Mouse (Mus musculus) hindbrain, embryonic 15.5 days (tissue): ENCODE data around the gene Cwc27. TPM values are rescaled to one million over a fixed set of nuclear protein-coding genes. Genes with fewer than 3 reads are reported as not detected.

Source experiments
- ATAC-seq: fragments of 200-750 bp; cut with Nextera tagmentation; 2 replicates; pipeline ENCODE4 v1.8.0; 2017; ENCODE audit warnings: low read depth, moderate number of reproducible peaks, moderate TSS enrichment; ENCODE audit not compliant: low FRiP score
- H3K27ac ChIP-seq: fragments of 300-500 bp; sonication (generic); replicated peaks from 2 replicates; pipeline ENCODE4 v1.5.1; 2015; ENCODE audit warnings: mild to moderate bottlenecking, inconsistent platforms
- H3K27me3 ChIP-seq: fragments of 300-500 bp; sonication (generic); 2 replicates; pipeline ENCODE4 v1.6.1; 2015; ENCODE audit warnings: control low read depth, inconsistent platforms
- H3K36me3 ChIP-seq: fragments of 300-500 bp; sonication (generic); 2 replicates; pipeline ENCODE4 v1.6.1; 2015; ENCODE audit warnings: control low read depth, inconsistent platforms
- H3K4me1 ChIP-seq: fragments of 300-500 bp; sonication (generic); replicated peaks from 2 replicates; pipeline ENCODE4 v1.6.1; 2015; ENCODE audit warnings: control low read depth, inconsistent platforms
- H3K4me2 ChIP-seq: fragments of 300-500 bp; sonication (generic); 2 replicates; pipeline ENCODE4 v1.6.1; 2015; ENCODE audit warnings: moderate library complexity, mild to moderate bottlenecking, inconsistent platforms
- H3K4me3 ChIP-seq: fragments of 300-500 bp; sonication (generic); 2 replicates; pipeline ENCODE4 v1.5.1; 2015; ENCODE audit warnings: mild to moderate bottlenecking, inconsistent platforms
- H3K9ac ChIP-seq: fragments of 300-500 bp; sonication (generic); 2 replicates; pipeline ENCODE4 v1.6.1; 2015; ENCODE audit warnings: inconsistent platforms
- H3K9me3 ChIP-seq: fragments of 300-500 bp; sonication (generic); 2 replicates; pipeline ENCODE4 v1.6.1; 2016; ENCODE audit warnings: control low read depth, inconsistent platforms
- WGBS: fragments of 180-500 bp; shearing (Covaris S2); methylation state at CpG from one replicate; pipeline ENCODE4 v1.1.7; 2015; 5-methylcytosine and 5-hydroxymethylcytosine counted together
- polyA plus RNA-seq: library from polyadenylated mRNA; unstranded; fragments of >200 nt; fragmentation: Nextera tagmentation; extraction: Ambion mirVana; gene quantifications from 2 replicates; pipeline ENCODE4 v1.2.1, GENCODE M21; 2015

The Cwc27 gene
- polyA plus RNA-seq, result 19.9 and 22.6 TPM in 2 replicates

DNA sequence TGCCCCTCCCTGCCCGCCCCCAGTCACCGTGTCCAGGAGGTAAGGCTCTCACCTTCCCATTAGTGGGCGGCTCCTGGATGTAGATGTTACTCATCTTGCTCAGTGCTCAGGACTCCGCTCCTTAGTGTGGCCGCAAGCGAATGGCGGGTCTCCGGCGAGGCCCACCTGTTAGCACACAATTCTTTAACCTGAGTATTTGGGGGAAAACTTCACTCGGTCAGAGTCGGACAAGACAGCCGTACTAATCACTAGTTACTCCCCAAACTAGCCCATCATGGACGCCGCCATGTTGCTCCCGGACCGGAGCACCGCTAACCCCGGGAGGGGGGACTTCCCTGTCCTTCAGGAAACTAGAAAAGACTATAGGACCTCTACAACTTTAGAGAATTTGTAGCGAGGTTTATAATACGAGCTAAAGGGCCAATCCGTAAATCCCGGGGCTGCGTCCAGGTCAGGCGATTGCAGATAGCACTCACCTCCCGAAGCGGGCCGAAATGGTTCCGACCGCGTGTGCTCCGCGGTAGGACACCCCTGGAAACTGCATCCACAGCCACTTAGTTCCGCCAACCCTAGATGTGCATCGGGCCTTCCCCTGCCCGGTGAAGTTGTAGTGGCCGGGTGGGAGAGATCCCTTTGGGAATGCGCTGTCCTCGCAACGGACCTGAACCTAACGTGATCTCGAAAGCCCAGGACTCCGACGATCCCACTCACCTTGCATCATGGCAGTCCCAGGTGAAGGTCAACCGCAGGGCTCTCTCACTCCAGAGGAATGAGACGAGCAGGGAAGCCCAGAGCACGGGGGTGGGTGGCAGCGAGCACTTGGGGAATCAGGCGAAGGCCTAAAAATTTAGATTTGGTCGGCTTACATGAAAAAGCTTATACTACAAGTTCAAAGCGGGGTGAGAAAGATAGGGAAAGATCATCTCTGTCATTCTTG is at the start of gene Cwc27:
Cwc27 (minus strand) TSS at position 508 of the 937 bp plus-strand sequence.
- under 1% methylated on average over 50 of the region's 50 CpGs for WGBS
- H3K36me3 ChIP-seq, result no peaks in the 10 kb centered on the region
- H3K27me3 ChIP-seq, result no peaks in the 10 kb centered on the region
- peak within 1 kb of the TSS; percentile 81 for H3K9ac ChIP-seq
- peaks cover 25% of the 10 kb centered on the region for H3K4me1 ChIP-seq
- peak; percentile 96 for ATAC-seq
- H3K9me3 ChIP-seq, result no peaks in the 10 kb centered on the region
- H3K27ac ChIP-seq, result peak within 1 kb of the TSS; percentile 90
- peak within 1 kb of the TSS; percentile 78 for H3K4me2 ChIP-seq
- peak within 1 kb of the TSS; percentile 66 for H3K4me3 ChIP-seq

DNA sequence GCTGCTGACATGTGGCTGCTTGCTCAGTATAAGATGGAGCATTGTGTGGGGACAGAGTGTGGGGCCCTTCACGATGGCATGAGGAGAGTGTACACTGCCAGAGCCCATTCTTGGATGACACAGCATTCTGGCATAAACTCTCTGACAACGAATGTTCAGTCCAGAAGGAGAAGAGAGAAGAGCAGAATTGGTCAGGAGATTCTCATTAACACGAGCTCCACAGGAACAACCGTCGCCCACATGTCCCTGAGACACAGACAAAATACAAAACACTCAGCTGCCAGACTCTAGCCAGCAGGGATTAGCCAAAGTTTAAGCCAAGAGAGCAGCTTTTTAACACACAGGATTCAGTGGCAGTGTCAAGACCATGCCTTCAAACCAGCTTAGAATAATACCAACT is 49.8 kb upstream of the Cwc27 start:
- Histone ChIP-seq H3K4me1 (0 out of 2 replicates have a peak, but pooled peaks cover 5% of the 10 kb centered on the region), H3K4me3 (no peak overlapping the region), H3K4me2 (no peak overlapping the region), H3K27me3 (peaks cover 12% of the 10 kb centered on the region), H3K9me3 (no peaks in the 10 kb centered on the region), H3K27ac (no peak overlapping the region), H3K9ac (no peak overlapping the region), H3K36me3 (no peaks in the 10 kb centered on the region)
- 82% methylated on average over 5 of the region's 5 CpGs for WGBS
- ATAC-seq, result no peak

DNA sequence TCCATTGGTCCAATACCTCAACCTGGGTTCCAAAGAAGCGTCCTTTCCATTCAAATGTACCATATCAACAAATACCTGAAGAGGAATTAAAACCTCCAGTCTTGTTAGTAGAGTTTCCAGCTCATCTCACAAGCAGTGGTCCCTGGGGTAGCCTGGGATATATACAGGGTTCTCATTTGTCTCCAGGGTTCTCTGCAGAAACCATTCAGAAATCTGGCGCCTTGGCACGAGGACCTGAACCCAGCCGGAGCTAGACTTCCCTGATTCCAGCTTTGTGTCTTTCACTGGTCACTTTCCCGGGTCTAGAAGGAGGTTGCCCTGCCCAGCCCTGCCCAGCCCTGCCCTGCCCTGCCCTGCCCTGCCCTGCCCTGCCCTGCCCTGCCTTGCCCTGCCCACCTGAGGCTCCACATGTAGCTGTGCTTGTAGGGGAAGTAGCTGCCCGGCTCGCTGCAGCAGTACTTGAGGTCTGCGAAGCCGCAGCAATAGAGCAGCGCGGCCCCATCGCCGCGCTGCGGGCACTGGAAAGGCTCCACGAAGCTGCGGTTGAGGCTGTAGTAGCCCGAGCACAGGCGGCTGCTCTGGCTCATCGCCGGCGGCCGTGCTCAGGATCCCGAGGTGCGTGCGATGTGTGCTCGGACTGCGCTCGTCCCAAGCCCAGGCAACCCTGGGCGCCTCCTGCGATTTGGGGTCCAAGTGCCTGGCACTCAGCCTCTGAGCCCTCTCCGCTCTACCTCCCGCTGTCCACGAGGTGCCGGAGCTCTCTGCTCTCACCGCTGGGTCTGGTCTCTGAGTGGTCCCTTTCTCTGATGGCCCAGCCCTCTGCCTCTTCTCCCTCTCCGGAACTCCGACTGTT is 46.4 kb upstream of the Cwc27 start, which contains the start of gene Shisal2b:
Shisal2b (minus strand) TSS at position 767 of the 853 bp plus-strand sequence.
- Histone ChIP-seq H3K27me3 (peaks cover 12% of the 10 kb centered on the region), H3K4me1 (0 out of 2 replicates have a peak, but pooled peaks cover 5% of the 10 kb centered on the region), H3K36me3 (no peaks in the 10 kb centered on the region), H3K4me2 (peak within 1 kb of the TSS; percentile 93), H3K9me3 (peaks cover 4% of the 10 kb centered on the region; the same call in 1 of the 2 replicates), H3K9ac (peak within 1 kb of the TSS; percentile 59), H3K27ac (no peak within 1 kb of the TSS), H3K4me3 (peak within 1 kb of the TSS; percentile 50)
- 3% methylated on average over 37 of the region's 38 CpGs for WGBS
- ATAC-seq, result peak; percentile 93

DNA sequence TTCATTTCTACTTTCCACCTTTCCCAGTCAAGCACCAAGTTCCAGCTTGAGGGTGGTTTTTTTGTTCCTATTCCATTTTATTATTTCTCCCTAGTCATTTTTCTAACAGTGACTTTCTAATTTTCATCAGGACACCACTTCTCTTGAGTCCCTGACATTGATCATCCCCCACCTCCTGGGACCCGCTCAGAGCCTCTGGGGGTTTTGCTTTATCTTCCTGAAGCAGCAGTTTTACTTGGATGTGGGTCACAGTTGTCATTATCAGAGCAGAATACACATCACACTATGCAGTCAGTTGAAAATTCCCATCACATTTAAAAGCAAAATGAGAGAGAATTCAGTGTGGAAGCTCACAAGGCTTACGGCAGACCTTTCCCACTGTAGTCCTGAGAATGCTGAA is 36.7 kb upstream of the Cwc27 start:
- no peaks in the 10 kb centered on the region for H3K4me1 ChIP-seq
- H3K4me3 ChIP-seq, result no peak overlapping the region
- no peak overlapping the region for H3K9ac ChIP-seq
- no peak overlapping the region for H3K4me2 ChIP-seq
- 85% methylated on average over 2 of the region's 2 CpGs for WGBS
- H3K9me3 ChIP-seq, result no peaks in the 10 kb centered on the region
- H3K36me3 ChIP-seq, result no peaks in the 10 kb centered on the region
- no peaks in the 10 kb centered on the region for H3K27me3 ChIP-seq
- H3K27ac ChIP-seq, result no peak overlapping the region
- no peak for ATAC-seq

DNA sequence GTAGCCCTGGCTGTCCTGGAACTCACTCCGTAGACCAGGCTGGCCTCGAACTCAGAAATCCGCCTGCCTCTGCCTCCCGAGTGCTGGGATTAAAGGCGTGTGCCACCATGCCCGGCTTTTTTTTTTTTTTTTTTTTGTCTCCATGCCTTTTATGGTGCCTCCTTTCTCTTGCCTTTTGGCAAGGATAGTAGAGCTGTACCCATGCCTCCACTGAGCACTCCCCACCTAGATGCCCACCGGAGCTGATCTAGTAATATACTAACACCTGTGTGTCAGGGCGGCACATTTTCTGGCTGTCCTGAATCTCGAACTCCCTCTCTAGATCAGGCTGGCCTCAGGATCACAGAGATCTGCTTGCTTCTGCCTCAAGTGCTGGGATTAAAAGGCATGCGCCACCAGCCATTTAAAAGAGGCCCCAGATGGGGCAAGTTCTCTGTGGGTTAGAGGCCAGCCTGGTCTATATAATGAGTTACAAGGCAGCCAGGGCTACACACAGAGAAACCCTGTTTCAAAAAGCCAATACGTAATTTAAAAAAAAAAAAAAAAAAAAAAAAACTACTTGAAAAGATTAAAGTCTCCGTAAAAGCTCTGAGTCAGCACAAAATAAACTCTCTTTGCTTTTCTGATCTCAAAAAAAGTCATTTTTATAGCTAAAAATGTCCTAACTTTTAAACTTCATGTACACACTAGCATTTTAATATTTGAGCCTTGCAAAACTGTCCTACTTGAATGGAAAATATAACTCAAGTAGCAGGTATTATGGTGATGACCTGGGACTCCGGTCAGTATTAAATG is 26.6 kb upstream of the Cwc27 start:
- Histone ChIP-seq H3K9me3 (no peaks in the 10 kb centered on the region), H3K27me3 (no peaks in the 10 kb centered on the region), H3K4me1 (no peaks in the 10 kb centered on the region), H3K4me3 (no peak overlapping the region), H3K4me2 (no peak overlapping the region), H3K9ac (no peak overlapping the region), H3K36me3 (no peaks in the 10 kb centered on the region), H3K27ac (no peak overlapping the region)
- 92% methylated on average over 12 of the region's 13 CpGs for WGBS
- ATAC-seq, result no peak

DNA sequence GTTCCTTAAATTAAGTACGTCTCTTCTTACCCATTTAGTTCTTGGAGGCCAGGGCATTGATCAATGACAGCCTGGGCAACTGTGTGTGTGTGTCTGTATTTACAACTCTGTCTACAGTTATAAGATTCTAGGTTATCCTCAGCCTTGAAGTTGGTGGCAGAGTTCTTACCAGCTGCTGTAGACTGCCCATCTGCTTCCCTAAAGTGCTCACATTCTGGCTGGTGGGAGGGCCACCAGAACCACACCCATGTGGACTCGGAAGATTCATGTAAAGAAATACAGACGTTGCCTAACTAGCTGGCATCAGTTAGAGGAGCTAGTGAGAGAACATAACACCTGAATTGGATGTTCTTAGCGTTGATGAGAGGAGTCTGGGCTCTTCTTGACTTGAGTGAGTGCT is 25.0 kb upstream of the Cwc27 start:
- Histone ChIP-seq H3K9ac (no peak overlapping the region), H3K27me3 (no peaks in the 10 kb centered on the region), H3K9me3 (no peaks in the 10 kb centered on the region), H3K4me1 (no peaks in the 10 kb centered on the region), H3K27ac (no peak overlapping the region), H3K4me2 (no peak overlapping the region), H3K4me3 (no peak overlapping the region), H3K36me3 (0 out of 2 replicates have a peak, but pooled peaks cover 6% of the 10 kb centered on the region)
- 80% methylated on average over 4 of the region's 4 CpGs for WGBS
- ATAC-seq, result no peak

DNA sequence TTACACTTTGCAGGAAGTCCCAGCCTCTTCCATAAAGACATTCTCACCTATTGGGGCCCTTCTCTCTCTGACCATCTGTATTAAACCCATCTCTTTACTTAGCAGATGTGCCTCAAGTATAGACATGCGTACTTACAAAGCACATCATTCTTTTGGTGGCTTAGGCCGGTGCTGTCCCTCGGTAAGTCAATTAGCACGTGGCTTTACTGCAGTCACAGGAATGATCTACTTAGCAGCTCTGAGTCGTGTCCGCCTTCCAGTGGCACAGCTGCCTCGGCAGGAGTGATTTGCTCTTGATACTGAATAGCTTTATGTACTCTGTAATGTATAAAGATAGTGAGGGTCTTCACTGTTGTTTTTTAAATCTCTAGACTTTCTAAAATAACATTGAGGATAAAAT is 20.7 kb upstream of the Cwc27 start:
- H3K27me3 ChIP-seq, result no peaks in the 10 kb centered on the region
- H3K4me3 ChIP-seq, result no peak overlapping the region
- peaks cover 29% of the 10 kb centered on the region; the same call in 1 of the 2 replicates for H3K36me3 ChIP-seq
- H3K4me2 ChIP-seq, result no peak overlapping the region
- no peak overlapping the region for H3K27ac ChIP-seq
- no peak overlapping the region for H3K9ac ChIP-seq
- 83% methylated on average over 7 of the region's 7 CpGs for WGBS
- H3K4me1 ChIP-seq, result no peaks in the 10 kb centered on the region
- ATAC-seq, result no peak
- no peaks in the 10 kb centered on the region for H3K9me3 ChIP-seq

DNA sequence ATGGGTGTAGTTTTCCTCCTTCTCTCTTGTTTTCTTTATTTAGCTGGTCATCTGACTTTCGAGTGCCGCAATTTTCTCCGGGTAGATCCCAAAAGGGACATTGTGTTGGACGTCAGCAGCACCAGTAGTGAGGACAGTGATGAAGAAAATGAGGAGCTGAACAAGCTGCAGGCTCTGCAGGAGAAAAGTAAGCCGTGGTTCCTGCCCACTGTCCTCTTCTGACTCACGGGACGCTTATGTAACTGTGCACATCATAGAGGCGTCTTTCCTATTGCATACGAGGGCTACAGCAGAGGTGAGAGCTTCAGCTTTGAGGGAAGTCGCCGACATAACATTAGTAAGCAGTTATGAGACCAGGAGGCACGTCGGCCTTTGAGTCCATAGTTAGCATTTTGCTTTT is 15.9 kb upstream of the Cwc27 start:
- Histone ChIP-seq H3K4me3 (no peak overlapping the region), H3K27me3 (no peaks in the 10 kb centered on the region), H3K4me2 (no peak overlapping the region), H3K27ac (no peak overlapping the region), H3K4me1 (no peaks in the 10 kb centered on the region), H3K9me3 (no peaks in the 10 kb centered on the region), H3K36me3 (peaks cover 51% of the 10 kb centered on the region), H3K9ac (no peak overlapping the region)
- no peak for ATAC-seq
- 92% methylated on average over 13 of the region's 13 CpGs for WGBS

DNA sequence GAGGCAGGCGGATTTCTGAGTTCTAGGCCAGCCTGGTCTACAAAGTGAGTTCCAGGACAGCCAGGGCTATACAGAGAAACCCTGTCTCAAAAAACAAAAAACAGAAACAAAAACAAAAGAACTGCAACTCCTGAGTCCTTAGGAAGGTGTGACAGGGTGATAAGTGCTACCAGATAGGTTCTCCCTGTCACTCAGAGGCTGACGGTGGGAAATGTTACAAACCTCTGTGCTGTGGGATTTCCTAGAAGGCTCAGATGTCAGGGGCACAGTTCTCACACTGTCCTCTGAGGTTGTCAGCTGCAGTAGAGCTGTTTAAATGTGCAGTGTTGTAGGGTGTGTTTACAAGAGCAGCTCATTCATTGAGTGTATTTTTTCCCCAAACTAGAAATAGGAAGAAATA is 8.5 kb upstream of the Cwc27 start:
- peaks cover 6% of the 10 kb centered on the region; the same call in 1 of the 2 replicates for H3K4me1 ChIP-seq
- ATAC-seq, result no peak
- H3K9me3 ChIP-seq, result no peaks in the 10 kb centered on the region
- 83% methylated on average over 2 of the region's 2 CpGs for WGBS
- no peak overlapping the region for H3K27ac ChIP-seq
- H3K9ac ChIP-seq, result no peak overlapping the region
- H3K36me3 ChIP-seq, result peaks cover 27% of the 10 kb centered on the region
- H3K4me2 ChIP-seq, result no peak overlapping the region
- no peak overlapping the region for H3K4me3 ChIP-seq
- no peaks in the 10 kb centered on the region for H3K27me3 ChIP-seq

DNA sequence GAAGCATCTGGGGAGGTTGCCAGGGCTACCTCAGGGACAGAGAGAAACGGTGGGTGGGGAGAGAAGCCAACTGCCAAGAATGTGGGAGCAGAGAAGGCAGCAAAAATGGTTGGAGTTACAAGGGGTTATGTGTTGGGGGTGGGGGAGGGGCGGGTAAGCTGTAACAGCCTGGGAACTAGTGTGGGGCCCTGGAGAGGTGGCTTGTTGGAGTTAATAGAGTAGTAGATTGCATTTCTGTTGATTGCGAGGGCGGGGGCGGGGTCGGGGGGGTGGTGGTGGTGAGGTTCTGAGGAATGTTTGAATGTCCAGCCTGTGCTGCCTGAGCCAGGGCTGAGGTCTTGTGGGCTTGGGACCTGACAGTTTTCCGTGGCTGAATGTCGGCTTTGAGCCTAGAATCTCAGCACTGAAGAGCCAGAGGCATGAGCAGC is 5.5 kb upstream of the Cwc27 start:
- no peak overlapping the region for H3K9ac ChIP-seq
- peak overlapping the region; percentile 25 for H3K27ac ChIP-seq
- H3K9me3 ChIP-seq, result no peaks in the 10 kb centered on the region
- peak overlapping the region; percentile 7; the same call in 1 of the 2 replicates for H3K4me2 ChIP-seq
- ATAC-seq, result peak; percentile 77
- H3K27me3 ChIP-seq, result no peaks in the 10 kb centered on the region
- no peak overlapping the region for H3K4me3 ChIP-seq
- peaks cover 19% of the 10 kb centered on the region for H3K4me1 ChIP-seq
- 37% methylated on average over 8 of the region's 8 CpGs for WGBS
- H3K36me3 ChIP-seq, result peaks cover 5% of the 10 kb centered on the region

DNA sequence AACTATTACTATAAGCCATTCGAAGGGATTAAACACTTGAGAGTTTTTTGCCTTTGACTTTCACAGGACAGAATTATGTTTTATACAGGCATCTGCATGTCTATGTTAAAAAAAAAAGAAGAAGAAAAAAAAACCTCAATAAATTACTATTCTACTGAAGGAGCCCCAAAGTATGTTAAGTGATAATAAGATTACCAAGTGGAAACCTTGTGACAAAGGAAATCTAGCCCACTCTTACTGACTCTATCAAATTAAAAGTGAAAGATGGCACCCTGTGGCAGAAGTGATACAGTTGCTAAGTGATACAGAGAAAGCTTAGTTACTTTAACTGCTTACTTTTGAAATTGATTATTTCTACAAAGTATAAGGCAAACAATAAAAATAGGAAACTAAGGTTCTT is 5.0 kb upstream of the Cwc27 start:
- 89% methylated on average over 1 of the region's 1 CpGs for WGBS

More for the DNA sequence above, 5.0 kb upstream of the Cwc27 start:
- peaks cover under 1% of the 10 kb centered on the region for H3K36me3 ChIP-seq
- H3K4me1 ChIP-seq, result peaks cover 19% of the 10 kb centered on the region
- H3K4me3 ChIP-seq, result no peak overlapping the region
- no peak overlapping the region for H3K27ac ChIP-seq
- ATAC-seq, result no peak
- no peaks in the 10 kb centered on the region for H3K27me3 ChIP-seq
- no peaks in the 10 kb centered on the region for H3K9me3 ChIP-seq
- H3K9ac ChIP-seq, result no peak overlapping the region
- H3K4me2 ChIP-seq, result no peak overlapping the region
